18 mouse cellular contexts compared by ENCODE assay signal in the genomic region with DNA sequence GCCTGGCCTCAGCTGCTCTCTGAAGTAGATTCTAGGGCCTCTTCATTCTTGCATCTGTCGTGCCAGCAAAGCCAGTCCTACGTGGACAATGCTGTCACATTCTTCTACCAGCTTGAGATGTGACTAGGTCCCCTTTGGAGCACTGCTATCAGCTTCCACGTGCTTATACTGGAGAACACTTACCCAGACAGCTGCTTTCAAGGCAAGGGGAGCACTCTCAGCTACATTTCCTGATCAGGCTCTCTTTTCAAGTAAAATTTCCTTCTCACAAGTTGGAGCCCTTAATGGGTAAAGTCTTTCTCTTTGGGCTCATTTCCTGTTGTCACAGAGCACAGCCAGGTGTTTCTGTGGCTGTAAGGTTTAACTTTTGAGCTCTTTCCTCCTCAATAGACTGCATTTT. TPM values are rescaled to one million over a fixed set of nuclear protein-coding genes. Genes with fewer than 3 reads are reported as not detected.
A peak's percentile ranks its signal among the peaks of the same experiment; 100 is the strongest.
DNase-seq lines count a peak whose midpoint lies in the region; ATAC-seq lines count a peak whose summit lies in the region.
"Had no signal": no experiment of that assay in that cellular context is flagged by ENCODE, and none has a peak within 500 bp of the region (broad histone marks: within the 10 kb centered on the region; RNA-seq: fewer than 3 reads in every experiment).

No protein-coding gene starts in this region.

- 18% methylated on average over 3 of the region's 3 CpGs for WGBS in heart, embryonic 12.5 days
- WGBS in forebrain, embryonic 10.5 days, result 79% methylated on average over 3 of the region's 3 CpGs
- WGBS in embryonic facial prominence, embryonic 10.5 days, result 75% methylated on average over 3 of the region's 3 CpGs
- WGBS in hindbrain, embryonic 16.5 days, result 72% methylated on average over 3 of the region's 3 CpGs

- peak overlapping the region; percentile 15; the same call in 1 of the 2 replicates for H3K27ac ChIP-seq in heart, embryonic 12.5 days (ENCODE audit: poor library complexity, severe bottlenecking)
- no peak overlapping the region for H3K27ac ChIP-seq in forebrain, embryonic 10.5 days
- H3K27ac ChIP-seq in embryonic facial prominence, embryonic 10.5 days (replicated peaks), result no peak overlapping the region
- no peak overlapping the region for H3K27ac ChIP-seq in hindbrain, embryonic 16.5 days (ENCODE audit: low read depth, low read length)
- H3K27ac ChIP-seq: embryonic facial prominence, embryonic 15.5 days; forebrain, embryonic 12.5 days; hindbrain, embryonic 10.5 days; macrophage; midbrain, embryonic 15.5 days; stomach, postnatal 0 days had no signal

- DNase-seq in heart, adult 18-20 months, result no peak
- peak; percentile 72 for DNase-seq in A20 (ENCODE audit: low read depth, low spot score)
- peak; percentile 69 for DNase-seq in T-cell, adult 2 months (ENCODE audit: low spot score)
- peak; percentile 85 for DNase-seq in thymus, postnatal 0 days (ENCODE audit: low spot score)
- DNase-seq in forebrain, embryonic 10.5 days (ENCODE audit: extremely low spot score, low spot score), result no peak
- DNase-seq in embryonic facial prominence, embryonic 10.5 days (ENCODE audit: low spot score), result no peak
- DNase-seq: adrenal gland, postnatal 14 days; cerebellum, adult 9-10 months; kidney, postnatal 10 days had no signal

- no peak overlapping the region for H3K4me2 ChIP-seq in heart, embryonic 12.5 days
- H3K4me2 ChIP-seq in hindbrain, embryonic 16.5 days (ENCODE audit: low read length), result no peak overlapping the region
- H3K4me2 ChIP-seq: embryonic facial prominence, embryonic 15.5 days; forebrain, embryonic 12.5 days; midbrain, embryonic 15.5 days had no signal

- no peak overlapping the region for H3K4me3 ChIP-seq in heart, embryonic 12.5 days
- no peak overlapping the region for H3K4me3 ChIP-seq in forebrain, embryonic 10.5 days
- H3K4me3 ChIP-seq in embryonic facial prominence, embryonic 10.5 days, result no peak overlapping the region
- no peak overlapping the region for H3K4me3 ChIP-seq in hindbrain, embryonic 16.5 days (ENCODE audit: low read length)
- H3K4me3 ChIP-seq: embryonic facial prominence, embryonic 15.5 days; forebrain, embryonic 12.5 days; hindbrain, embryonic 10.5 days; midbrain, embryonic 15.5 days had no signal

- peaks cover 30% of the 10 kb centered on the region for H3K4me1 ChIP-seq in heart, embryonic 12.5 days (replicated peaks)
- H3K4me1 ChIP-seq in forebrain, embryonic 10.5 days, result no peaks in the 10 kb centered on the region
- 0 out of 2 replicates have a peak, but pooled peaks cover 2% of the 10 kb centered on the region for H3K4me1 ChIP-seq in embryonic facial prominence, embryonic 10.5 days
- H3K4me1 ChIP-seq in hindbrain, embryonic 16.5 days (ENCODE audit: control insufficient read depth, insufficient read depth, low read depth, low read length), result no peaks in the 10 kb centered on the region
- H3K4me1 ChIP-seq: embryonic facial prominence, embryonic 15.5 days; forebrain, embryonic 12.5 days; hindbrain, embryonic 10.5 days; midbrain, embryonic 15.5 days had no signal

- 0 out of 2 replicates have a peak overlapping the region, but pooled peaks have one; percentile 6 for H3K9ac ChIP-seq in heart, embryonic 12.5 days
- no peak overlapping the region for H3K9ac ChIP-seq in hindbrain, embryonic 16.5 days (ENCODE audit: low read depth, low read length)
- H3K9ac ChIP-seq: embryonic facial prominence, embryonic 15.5 days; forebrain, embryonic 12.5 days; midbrain, embryonic 15.5 days had no signal

- H3K36me3 ChIP-seq in heart, embryonic 12.5 days, result peaks cover 9% of the 10 kb centered on the region
- H3K36me3 ChIP-seq in forebrain, embryonic 10.5 days (replicated peaks), result peaks cover 8% of the 10 kb centered on the region
- H3K36me3 ChIP-seq in embryonic facial prominence, embryonic 10.5 days (replicated peaks), result peaks cover 18% of the 10 kb centered on the region; the same call in 1 of the 2 replicates
- no peaks in the 10 kb centered on the region for H3K36me3 ChIP-seq in hindbrain, embryonic 16.5 days (ENCODE audit: control insufficient read depth, insufficient read depth, low read length)
- H3K36me3 ChIP-seq: embryonic facial prominence, embryonic 15.5 days; forebrain, embryonic 12.5 days had no signal

- no peaks in the 10 kb centered on the region for H3K9me3 ChIP-seq in heart, embryonic 12.5 days (replicated peaks)
- no peaks in the 10 kb centered on the region for H3K9me3 ChIP-seq in forebrain, embryonic 10.5 days
- H3K9me3 ChIP-seq in embryonic facial prominence, embryonic 10.5 days, result no peaks in the 10 kb centered on the region
- H3K9me3 ChIP-seq in hindbrain, embryonic 16.5 days (ENCODE audit: control insufficient read depth, low read length), result no peaks in the 10 kb centered on the region
- H3K9me3 ChIP-seq: embryonic facial prominence, embryonic 15.5 days; forebrain, embryonic 12.5 days; hindbrain, embryonic 10.5 days; midbrain, embryonic 15.5 days had no signal

- ATAC-seq in heart, embryonic 12.5 days (ENCODE audit: insufficient number of reproducible peaks, low FRiP score), result no peak
- ATAC-seq in hindbrain, embryonic 16.5 days, result no peak
- ATAC-seq: intestine, embryonic 16.5 days; midbrain, embryonic 15.5 days had no signal

- H3K27me3 ChIP-seq in heart, embryonic 12.5 days (replicated peaks), result no peaks in the 10 kb centered on the region
- no peaks in the 10 kb centered on the region for H3K27me3 ChIP-seq in forebrain, embryonic 10.5 days (ENCODE audit: poor library complexity, severe bottlenecking)
- H3K27me3 ChIP-seq in embryonic facial prominence, embryonic 10.5 days (replicated peaks; ENCODE audit: low read depth, poor library complexity, severe bottlenecking), result no peaks in the 10 kb centered on the region
- no peaks in the 10 kb centered on the region for H3K27me3 ChIP-seq in hindbrain, embryonic 16.5 days (replicated peaks; ENCODE audit: control insufficient read depth, insufficient read depth, low read length)
- H3K27me3 ChIP-seq: embryonic facial prominence, embryonic 15.5 days; forebrain, embryonic 12.5 days; midbrain, embryonic 15.5 days had no signal

RNA-seq across cellular contexts. Expression of gene Lclat1, which starts 55.8 kb away (rescaled TPM):
- polyA plus RNA-seq in heart, embryonic 12.5 days (2016; fragmentation: Nextera tagmentation; extraction: Ambion mirVana), result 47.0 and 51.3 TPM in 2 replicates
- total RNA-seq in heart, adult 18-20 months (2021), result 10 to 100 TPM; 97.3 to 97.5 TPM
- 4.5 and 5.4 TPM in 2 replicates for polyA plus RNA-seq in thymus, postnatal 0 days (2015; fragmentation: Nextera tagmentation; extraction: Ambion mirVana)
- 10.4 and 10.9 TPM in 2 replicates for polyA plus RNA-seq in forebrain, embryonic 10.5 days (2016; fragmentation: Nextera tagmentation; extraction: Ambion mirVana)
- 11.3 and 11.8 TPM in 2 replicates for polyA plus RNA-seq in embryonic facial prominence, embryonic 10.5 days (2016; fragmentation: Nextera tagmentation; extraction: Ambion mirVana)
- 13.8 and 18.8 TPM in 2 replicates for polyA plus RNA-seq in hindbrain, embryonic 16.5 days (2015; fragmentation: Nextera tagmentation; extraction: Ambion mirVana)

Comparison
In these comparisons a context has a peak if more than half of its experiments do, and no peak if none do; other contexts are left out.
1. DNase-seq: peak in A20 (single experiment), T-cell, adult 2 months (single experiment) and thymus, postnatal 0 days (single experiment); none in heart, adult 18-20 months (0 of 2), forebrain, embryonic 10.5 days (single experiment) and embryonic facial prominence, embryonic 10.5 days (single experiment).